Mouse (Mus musculus) hindbrain, embryonic 12.5 days (tissue): ENCODE data around the gene Gdf10. TPM values are rescaled to one million over a fixed set of nuclear protein-coding genes. Genes with fewer than 3 reads are reported as not detected.

Experiments
- ATAC-seq: fragments of 200-750 bp; cut with Nextera tagmentation; 2 replicates; pipeline ENCODE4 v1.8.0; 2017; ENCODE audit warnings: moderate TSS enrichment; ENCODE audit not compliant: low FRiP score
- H3K27ac ChIP-seq: fragments of 300-500 bp; sonication (generic); 2 replicates; pipeline ENCODE4 v1.5.1; 2016; ENCODE audit warnings: mild to moderate bottlenecking
- H3K27me3 ChIP-seq: fragments of 300-500 bp; sonication (generic); 2 replicates; pipeline ENCODE4 v1.6.1; 2016; ENCODE audit warnings: mild to moderate bottlenecking
- H3K36me3 ChIP-seq: fragments of 300-500 bp; sonication (generic); 2 replicates; pipeline ENCODE4 v1.6.1; 2016; ENCODE audit warnings: mild to moderate bottlenecking
- H3K4me1 ChIP-seq: fragments of 300-500 bp; sonication (generic); 2 replicates; pipeline ENCODE4 v1.6.1; 2016
- H3K4me2 ChIP-seq: fragments of 300-500 bp; sonication (generic); replicated peaks from 2 replicates; pipeline ENCODE4 v1.6.1; 2016; ENCODE audit warnings: mild to moderate bottlenecking
- H3K4me3 ChIP-seq: fragments of 300-500 bp; sonication (generic); 2 replicates; pipeline ENCODE4 v1.5.1; 2016; ENCODE audit warnings: mild to moderate bottlenecking
- H3K9ac ChIP-seq: fragments of 300-500 bp; sonication (generic); 2 replicates; pipeline ENCODE4 v1.6.1; 2016; ENCODE audit warnings: mild to moderate bottlenecking, moderate library complexity
- H3K9me3 ChIP-seq: fragments of 300-500 bp; sonication (generic); replicated peaks from 2 replicates; pipeline ENCODE4 v1.6.1; 2016; ENCODE audit warnings: mild to moderate bottlenecking
- WGBS: fragments of 180-500 bp; shearing (Covaris S2); methylation state at CpG from one replicate; pipeline ENCODE4 v1.1.7; 2016; 5-methylcytosine and 5-hydroxymethylcytosine counted together
- polyA plus RNA-seq: library from polyadenylated mRNA; unstranded; fragments of >200 nt; fragmentation: Nextera tagmentation; extraction: Ambion mirVana; gene quantifications from 2 replicates; pipeline ENCODE4 v1.2.1, GENCODE M21; 2016

The Gdf10 gene
- polyA plus RNA-seq, 1 experiment from 2014 or later: 23.7 TPM

DNA sequence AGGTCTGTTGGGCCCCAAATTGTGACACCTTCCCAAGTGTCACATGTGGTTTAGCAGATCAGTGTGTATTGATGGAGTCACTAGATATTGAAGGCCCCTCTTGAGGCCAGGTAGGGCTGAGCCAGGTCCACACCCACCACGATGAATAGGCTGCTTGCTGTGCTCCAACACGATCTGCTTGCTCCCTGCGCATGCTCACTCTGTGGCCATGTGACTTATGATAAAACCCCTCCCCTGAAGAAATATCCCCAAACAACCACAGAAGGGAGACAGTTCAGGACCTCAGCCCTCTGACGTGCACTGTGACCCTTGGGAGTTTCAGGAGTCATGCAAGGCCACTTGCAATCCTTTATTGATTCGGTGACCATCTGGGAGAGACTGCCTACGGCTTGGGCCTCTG, 22.7 kb downstream of the Gdf10 start:
- H3K36me3 ChIP-seq: no peaks in the 10 kb centered on the region
- ATAC-seq: no peak
- no peaks in the 10 kb centered on the region for H3K4me1 ChIP-seq
- no peaks in the 10 kb centered on the region for H3K9me3 ChIP-seq
- H3K4me2 ChIP-seq: no peak overlapping the region
- H3K9ac ChIP-seq: no peak overlapping the region
- no peak overlapping the region for H3K4me3 ChIP-seq
- H3K27me3 ChIP-seq: no peaks in the 10 kb centered on the region
- 76% methylated on average over 6 of the region's 6 CpGs for WGBS
- H3K27ac ChIP-seq: no peak overlapping the region

DNA sequence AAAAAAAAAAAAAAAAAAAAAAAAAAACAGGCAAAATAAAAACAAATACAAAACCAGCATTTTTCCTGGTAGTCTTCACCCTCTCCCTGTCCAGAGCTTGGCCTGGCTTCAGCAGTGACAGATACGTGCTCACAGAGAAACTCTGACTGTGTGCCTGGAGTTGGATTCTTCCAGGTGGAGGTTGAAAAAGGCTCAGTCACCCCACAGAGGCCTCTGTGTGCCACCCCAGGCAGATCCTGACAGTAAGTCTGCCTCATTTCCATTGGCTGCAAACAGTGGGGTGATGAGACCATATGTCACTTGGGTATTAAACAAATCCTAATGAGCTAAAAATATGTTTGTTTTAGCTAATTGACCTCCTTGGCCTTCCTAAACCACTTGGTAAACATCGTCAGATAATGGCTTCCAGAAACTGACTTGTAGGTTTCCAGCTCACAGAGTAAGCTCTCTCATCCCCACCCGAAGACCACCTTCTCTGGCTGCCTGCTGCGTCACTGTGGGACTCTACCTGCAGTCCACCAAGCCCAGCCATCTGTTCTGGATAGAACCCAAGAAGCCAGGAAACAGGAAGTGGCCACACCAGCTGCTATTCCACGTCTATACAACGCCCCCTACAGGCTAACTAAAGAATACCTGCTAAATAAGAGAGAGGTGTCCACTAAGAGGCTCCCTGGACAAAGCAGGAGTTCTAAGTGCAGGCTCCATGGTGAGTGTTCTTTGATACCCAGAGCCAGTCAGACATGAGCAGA, 29.0 kb downstream of the Gdf10 start:
- Histone ChIP-seq H3K9me3 (no peaks in the 10 kb centered on the region), H3K9ac (no peak overlapping the region), H3K27ac (no peak overlapping the region), H3K36me3 (no peaks in the 10 kb centered on the region), H3K4me3 (no peak overlapping the region), H3K27me3 (no peaks in the 10 kb centered on the region), H3K4me1 (no peaks in the 10 kb centered on the region), H3K4me2 (no peak overlapping the region)
- ATAC-seq: no peak
- 62% methylated on average over 6 of the region's 6 CpGs for WGBS

DNA sequence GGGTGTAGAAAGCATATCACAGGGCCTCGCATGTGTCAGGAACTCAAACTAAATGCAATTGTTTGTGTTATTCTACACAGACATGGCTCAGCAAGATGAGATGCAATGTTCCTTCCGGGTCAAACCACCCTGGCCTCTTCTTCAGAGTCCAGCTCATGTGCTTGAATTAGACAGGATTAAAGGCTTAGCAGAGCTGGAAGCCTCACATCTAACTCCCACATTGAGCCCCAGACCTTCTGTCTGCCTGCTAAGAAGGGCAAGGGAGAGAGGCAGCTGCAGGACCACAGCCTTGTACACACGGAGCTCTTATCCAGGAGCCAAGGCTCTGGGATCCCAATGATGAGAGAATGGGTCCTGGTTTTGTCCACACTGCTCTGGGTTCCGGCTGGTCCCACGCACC, 30.4 kb downstream of the Gdf10 start, which contains the start of gene Rbp3:
Gene Rbp3 (plus strand): TSS at position 243 of the 400 bp plus-strand sequence.
- no peaks in the 10 kb centered on the region for H3K27me3 ChIP-seq
- WGBS: 88% methylated on average over 5 of the region's 5 CpGs
- no peak within 1 kb of the TSS for H3K4me2 ChIP-seq
- H3K4me3 ChIP-seq: no peak within 1 kb of the TSS
- H3K27ac ChIP-seq: no peak within 1 kb of the TSS
- no peak within 1 kb of the TSS for H3K9ac ChIP-seq
- no peak for ATAC-seq
- H3K4me1 ChIP-seq: no peaks in the 10 kb centered on the region
- H3K9me3 ChIP-seq: no peaks in the 10 kb centered on the region
- no peaks in the 10 kb centered on the region for H3K36me3 ChIP-seq

- Histone ChIP-seq H3K4me3 (no peak overlapping the region), H3K27me3 (no peaks in the 10 kb centered on the region), H3K9ac (no peak overlapping the region), H3K27ac (no peak overlapping the region), H3K9me3 (no peaks in the 10 kb centered on the region), H3K4me2 (no peak overlapping the region), H3K4me1 (no peaks in the 10 kb centered on the region), H3K36me3 (no peaks in the 10 kb centered on the region)
- ATAC-seq: no peak
- WGBS: 79% methylated on average over 13 of the region's 13 CpGs
Measured at GRCm38 (mm10) chr14:33956055-33956454, 32.7 kb downstream of the Gdf10 start.

GRCm38 (mm10) chr14:33958186-33958585, 34.8 kb downstream of the Gdf10 start:
- no peak for ATAC-seq
- 93% methylated on average over 4 of the region's 4 CpGs for WGBS

DNA sequence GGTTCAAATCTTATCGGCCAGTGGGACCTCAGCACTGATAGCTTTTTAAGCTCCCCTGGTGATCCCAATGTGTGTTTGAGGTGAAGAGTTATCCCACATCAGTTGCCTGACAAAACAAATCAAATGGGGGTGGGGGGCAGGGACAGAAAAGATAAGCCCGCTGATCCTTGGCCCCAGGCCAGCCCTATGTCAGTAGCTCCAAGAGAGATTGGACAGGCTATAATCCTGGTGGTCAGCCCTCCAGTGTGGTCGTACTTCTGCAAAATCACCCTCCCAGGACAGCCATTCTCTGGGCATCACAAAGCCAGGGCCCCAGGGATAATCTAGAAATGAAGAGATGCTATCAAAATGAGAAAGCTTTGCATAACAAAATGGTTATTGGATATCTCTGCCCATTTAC, 35.5 kb downstream of the Gdf10 start:
- Histone ChIP-seq H3K27me3 (no peaks in the 10 kb centered on the region), H3K4me1 (no peaks in the 10 kb centered on the region), H3K36me3 (no peaks in the 10 kb centered on the region), H3K27ac (no peak overlapping the region), H3K4me3 (no peak overlapping the region), H3K9me3 (no peaks in the 10 kb centered on the region), H3K4me2 (no peak overlapping the region), H3K9ac (no peak overlapping the region)
- no peak for ATAC-seq
- 77% methylated on average over 3 of the region's 3 CpGs for WGBS

More at GRCm38 (mm10) chr14:33958186-33958585, 34.8 kb downstream of the Gdf10 start:
- H3K4me3 ChIP-seq: no peak overlapping the region
- no peak overlapping the region for H3K4me2 ChIP-seq
- no peaks in the 10 kb centered on the region for H3K27me3 ChIP-seq
- no peak overlapping the region for H3K9ac ChIP-seq
- no peaks in the 10 kb centered on the region for H3K9me3 ChIP-seq
- H3K36me3 ChIP-seq: no peaks in the 10 kb centered on the region
- no peak overlapping the region for H3K27ac ChIP-seq
- H3K4me1 ChIP-seq: no peaks in the 10 kb centered on the region

- Histone ChIP-seq H3K4me1 (no peaks in the 10 kb centered on the region), H3K4me2 (no peak overlapping the region), H3K4me3 (no peak overlapping the region), H3K9me3 (no peaks in the 10 kb centered on the region), H3K36me3 (no peaks in the 10 kb centered on the region), H3K27ac (no peak overlapping the region), H3K27me3 (no peaks in the 10 kb centered on the region), H3K9ac (no peak overlapping the region)
- 19% methylated on average over 9 of the region's 9 CpGs for WGBS
- no peak; the same call in 1 of the 2 replicates for ATAC-seq
Measured at GRCm38 (mm10) chr14:33959341-33959740, 36.0 kb downstream of the Gdf10 start.

GRCm38 (mm10) chr14:33965675-33966074, 42.3 kb downstream of the Gdf10 start:
- Histone ChIP-seq H3K4me1 (no peaks in the 10 kb centered on the region), H3K4me2 (no peak overlapping the region), H3K27me3 (no peaks in the 10 kb centered on the region), H3K36me3 (no peaks in the 10 kb centered on the region), H3K9ac (no peak overlapping the region), H3K27ac (no peak overlapping the region), H3K4me3 (no peak overlapping the region), H3K9me3 (no peaks in the 10 kb centered on the region)
- no peak for ATAC-seq
- 67% methylated on average over 7 of the region's 7 CpGs for WGBS

DNA sequence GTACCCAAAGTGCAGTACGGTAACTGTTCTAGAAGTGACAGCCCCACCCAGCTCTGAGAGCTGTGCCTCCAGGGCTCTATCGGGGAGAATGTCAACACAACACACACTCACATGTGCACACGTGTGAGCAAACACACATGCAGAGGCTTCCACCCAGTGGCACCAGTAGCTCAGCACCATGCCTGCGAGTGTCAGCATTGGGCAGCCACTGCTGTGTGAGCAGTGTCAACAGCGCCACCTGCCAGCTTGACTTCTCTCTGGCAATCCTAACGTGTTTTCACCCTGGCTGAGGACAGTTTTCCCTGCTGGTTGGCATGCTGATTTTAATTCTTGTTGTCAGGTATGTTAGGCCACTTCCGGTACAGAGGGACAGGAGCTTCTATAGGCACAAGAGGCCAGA, 49.3 kb downstream of the Gdf10 start:
- no peak overlapping the region for H3K4me2 ChIP-seq
- H3K9me3 ChIP-seq: no peaks in the 10 kb centered on the region
- H3K36me3 ChIP-seq: no peaks in the 10 kb centered on the region
- no peak overlapping the region for H3K9ac ChIP-seq
- no peak overlapping the region for H3K4me3 ChIP-seq
- H3K27me3 ChIP-seq: 0 out of 2 replicates have a peak, but pooled peaks cover 3% of the 10 kb centered on the region
- ATAC-seq: no peak
- no peak overlapping the region for H3K27ac ChIP-seq
- WGBS: 50% methylated on average over 7 of the region's 7 CpGs
- H3K4me1 ChIP-seq: no peaks in the 10 kb centered on the region

- H3K27me3 ChIP-seq: peaks cover 15% of the 10 kb centered on the region
- H3K9me3 ChIP-seq: no peaks in the 10 kb centered on the region
- no peak for ATAC-seq
- no peak overlapping the region for H3K9ac ChIP-seq
- no peak overlapping the region for H3K27ac ChIP-seq
- WGBS: 48% methylated on average over 5 of the region's 5 CpGs
- H3K36me3 ChIP-seq: no peaks in the 10 kb centered on the region
- H3K4me3 ChIP-seq: no peak overlapping the region
- H3K4me1 ChIP-seq: peaks cover 10% of the 10 kb centered on the region; the same call in 1 of the 2 replicates
- H3K4me2 ChIP-seq: no peak overlapping the region
Measured at GRCm38 (mm10) chr14:33974752-33975151, 51.4 kb downstream of the Gdf10 start.

- 33% methylated on average over 7 of the region's 7 CpGs for WGBS
- peaks cover 10% of the 10 kb centered on the region; the same call in 1 of the 2 replicates for H3K4me1 ChIP-seq
- no peak overlapping the region; the same call in 1 of the 2 replicates for H3K27ac ChIP-seq
- no peak for ATAC-seq
- no peaks in the 10 kb centered on the region for H3K36me3 ChIP-seq
- no peaks in the 10 kb centered on the region for H3K9me3 ChIP-seq
- H3K4me2 ChIP-seq: peak overlapping the region; percentile 84; the same call in 1 of the 2 replicates
- H3K4me3 ChIP-seq: no peak overlapping the region
- H3K9ac ChIP-seq: no peak overlapping the region
- peaks cover 15% of the 10 kb centered on the region for H3K27me3 ChIP-seq
Measured at GRCm38 (mm10) chr14:33977748-33978147, 54.4 kb downstream of the Gdf10 start.

- peak within 1 kb of the TSS; percentile 84 for H3K4me2 ChIP-seq
- H3K4me1 ChIP-seq: peaks cover 10% of the 10 kb centered on the region; the same call in 1 of the 2 replicates
- no peaks in the 10 kb centered on the region for H3K9me3 ChIP-seq
- peaks cover 15% of the 10 kb centered on the region for H3K27me3 ChIP-seq
- peak; percentile 48 for ATAC-seq
- peak within 1 kb of the TSS; percentile 38 for H3K4me3 ChIP-seq
- peak within 1 kb of the TSS; percentile 42 for H3K9ac ChIP-seq
- H3K27ac ChIP-seq: no peak within 1 kb of the TSS; the same call in 1 of the 2 replicates
- H3K36me3 ChIP-seq: no peaks in the 10 kb centered on the region
- 2% methylated on average over 25 of the region's 25 CpGs for WGBS
Measured at GRCm38 (mm10) chr14:33978604-33979059, 55.2 kb downstream of the Gdf10 start, which contains the start of gene Zfp488. Gene Zfp488 (minus strand): TSS chr14:33978764.
